Mouse (Mus musculus): ENCODE measurements around the gene Rhov. TPM values are rescaled to one million over a fixed set of nuclear protein-coding genes. Genes with fewer than 3 reads are reported as not detected.

The Rhov gene
- polyA plus RNA-seq, 1 experiment from 2014 or later: 19.1 TPM

DNA sequence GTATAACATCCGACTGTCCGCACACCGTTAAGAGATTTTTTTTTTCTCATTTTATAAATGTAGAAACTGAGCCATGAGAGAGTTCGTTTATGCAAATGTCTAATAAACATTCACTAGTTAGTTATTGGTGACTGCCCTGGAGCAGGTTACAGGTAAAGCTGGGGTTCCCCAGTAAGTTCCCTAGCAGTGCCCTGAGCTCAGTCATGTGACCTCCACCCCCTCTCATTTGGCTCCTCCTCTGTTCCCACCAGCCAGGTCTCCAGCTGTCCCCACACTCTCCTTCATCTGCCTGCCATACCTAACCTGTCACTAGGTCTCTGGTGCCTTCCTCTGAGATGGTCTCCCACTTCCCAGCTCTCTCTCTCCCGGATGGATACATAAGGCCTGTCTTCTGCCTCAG, 16.3 kb upstream of the Rhov start:
- Histone ChIP-seq H3K27me3 (no peaks in the 10 kb centered on the region), H3K4me3 (no peak overlapping the region), H3K27ac (replicated peaks) (no peak overlapping the region), H3K4me1 (replicated peaks) (peaks cover 19% of the 10 kb centered on the region), H3K36me3 (peaks cover 24% of the 10 kb centered on the region), H3K9me3 (no peaks in the 10 kb centered on the region), H3K9ac (0 out of 2 replicates have a peak overlapping the region, but pooled peaks have one; percentile 66), H3K4me2 (no peak overlapping the region)
- no peak for ATAC-seq (ENCODE audit: low read depth)
- 89% methylated on average over 5 of the region's 5 CpGs for WGBS

DNA sequence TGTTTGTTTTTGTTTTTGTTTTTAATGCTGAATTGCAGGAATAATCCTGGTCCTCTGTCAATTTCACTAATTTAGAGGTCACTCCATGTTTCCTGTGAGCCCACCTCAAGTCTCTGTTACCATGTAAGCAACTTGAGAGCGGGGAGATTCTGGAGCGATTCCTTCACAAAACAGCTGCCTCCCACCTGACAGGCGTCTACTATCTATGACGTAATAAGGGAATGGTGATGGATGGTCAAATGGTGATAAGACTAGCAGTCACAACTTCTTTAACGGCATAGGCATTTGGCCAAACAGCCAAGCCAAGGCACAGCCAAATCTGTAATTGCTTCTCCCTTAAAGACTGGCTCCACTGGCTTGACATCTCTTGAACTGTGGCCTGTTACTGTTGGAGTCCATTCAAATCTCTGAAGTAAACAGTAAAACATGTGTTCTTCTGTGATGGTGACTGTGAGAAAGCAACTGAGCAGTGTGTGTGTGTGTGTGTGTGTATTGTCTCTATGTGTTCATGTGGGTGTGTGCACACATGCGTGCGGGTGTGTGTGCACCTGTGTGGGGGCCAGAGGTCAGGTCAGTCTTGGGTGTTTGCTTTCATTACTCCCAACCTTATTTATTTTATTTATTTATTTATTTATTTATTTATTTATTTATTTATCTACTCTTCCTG, 11.0 kb upstream of the Rhov start:
- no peak overlapping the region for H3K4me2 ChIP-seq
- no peaks in the 10 kb centered on the region for H3K4me1 ChIP-seq (replicated peaks)
- no peak for ATAC-seq (ENCODE audit: low read depth)
- no peaks in the 10 kb centered on the region for H3K9me3 ChIP-seq
- no peak overlapping the region for H3K27ac ChIP-seq (replicated peaks)
- H3K9ac ChIP-seq: no peak overlapping the region
- no peaks in the 10 kb centered on the region for H3K27me3 ChIP-seq
- WGBS: 87% methylated on average over 7 of the region's 7 CpGs
- H3K36me3 ChIP-seq: no peaks in the 10 kb centered on the region
- H3K4me3 ChIP-seq: no peak overlapping the region

DNA sequence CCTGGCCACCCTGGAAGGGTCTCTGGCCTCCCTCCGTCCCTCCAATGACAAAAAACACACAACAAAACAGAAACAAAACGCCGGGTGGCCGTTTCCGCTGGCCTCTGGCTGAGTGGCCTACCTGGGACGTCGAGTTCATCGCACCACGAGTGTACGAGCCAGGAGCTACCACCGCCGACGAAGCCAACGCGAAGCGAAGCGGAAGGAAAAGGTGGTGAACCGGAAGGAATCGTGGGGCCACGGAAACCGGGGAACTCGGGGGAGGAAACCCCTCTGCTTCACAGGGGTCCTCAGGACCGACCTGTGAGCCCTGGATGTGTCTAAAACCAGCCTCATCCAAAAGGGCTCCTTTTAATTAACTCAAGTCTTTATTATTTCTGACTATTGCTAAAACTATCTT, 6.7 kb upstream of the Rhov start:
- 0 out of 2 replicates have a peak, but pooled peaks cover 2% of the 10 kb centered on the region for H3K27me3 ChIP-seq
- no peak overlapping the region for H3K9ac ChIP-seq
- no peaks in the 10 kb centered on the region for H3K36me3 ChIP-seq
- ATAC-seq (ENCODE audit: low read depth): no peak
- H3K27ac ChIP-seq (replicated peaks): no peak overlapping the region
- H3K4me2 ChIP-seq: no peak overlapping the region
- H3K4me3 ChIP-seq: no peak overlapping the region
- no peaks in the 10 kb centered on the region for H3K4me1 ChIP-seq (replicated peaks)
- no peaks in the 10 kb centered on the region for H3K9me3 ChIP-seq
- 87% methylated on average over 23 of the region's 23 CpGs for WGBS

DNA sequence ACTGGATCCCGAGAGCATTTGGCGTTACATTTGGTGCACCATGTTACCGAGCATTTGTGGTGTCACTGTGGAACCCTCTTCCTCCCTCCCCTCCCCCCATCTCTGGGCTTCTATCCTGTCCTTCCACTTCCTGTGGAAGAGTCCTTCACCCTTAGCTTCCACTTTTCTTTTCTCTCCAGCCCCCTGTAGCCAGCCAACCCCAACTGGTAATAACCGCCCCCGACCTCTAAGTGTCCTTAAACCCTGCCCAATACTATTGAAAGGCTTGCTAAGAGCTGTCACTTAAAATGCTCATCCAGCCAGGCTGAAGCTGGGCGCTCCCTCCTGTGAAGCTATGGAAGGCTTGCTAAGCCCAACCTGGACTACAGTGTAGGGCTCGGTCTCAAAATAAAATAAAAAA, 5.9 kb upstream of the Rhov start:
- ATAC-seq (ENCODE audit: low read depth): no peak
- no peak overlapping the region for H3K4me2 ChIP-seq
- no peak overlapping the region for H3K27ac ChIP-seq (replicated peaks)
- H3K4me3 ChIP-seq: no peak overlapping the region
- no peak overlapping the region for H3K9ac ChIP-seq
- H3K27me3 ChIP-seq: 0 out of 2 replicates have a peak, but pooled peaks cover 3% of the 10 kb centered on the region
- WGBS: 84% methylated on average over 7 of the region's 7 CpGs
- H3K4me1 ChIP-seq (replicated peaks): no peaks in the 10 kb centered on the region
- no peaks in the 10 kb centered on the region for H3K9me3 ChIP-seq
- H3K36me3 ChIP-seq: no peaks in the 10 kb centered on the region

DNA sequence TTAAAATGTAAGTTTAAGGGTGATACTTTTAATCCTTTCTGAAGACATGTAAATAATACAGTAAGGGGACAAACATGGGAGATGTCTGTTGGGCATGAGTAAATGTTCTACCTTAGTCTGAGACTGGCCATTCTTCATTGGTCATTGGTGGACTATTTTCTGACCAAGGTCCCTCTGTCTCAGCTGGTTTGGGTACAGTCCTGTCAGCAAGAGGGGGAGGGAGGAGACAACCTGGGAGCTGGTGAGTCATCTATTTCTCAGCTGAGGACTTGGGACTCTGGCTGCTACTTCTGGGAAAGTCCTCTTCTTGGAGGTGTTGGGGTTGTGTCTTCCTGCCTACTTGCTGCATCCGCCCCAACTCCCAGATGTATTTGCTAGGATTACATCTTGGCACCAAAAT, 3.1 kb upstream of the Rhov start:
- ATAC-seq (ENCODE audit: low read depth): no peak
- Histone ChIP-seq H3K4me2 (no peak overlapping the region), H3K4me3 (no peak overlapping the region), H3K4me1 (replicated peaks) (peaks cover 15% of the 10 kb centered on the region), H3K36me3 (no peaks in the 10 kb centered on the region), H3K9me3 (no peaks in the 10 kb centered on the region), H3K27ac (replicated peaks) (no peak overlapping the region), H3K9ac (no peak overlapping the region), H3K27me3 (peaks cover 20% of the 10 kb centered on the region; the same call in 1 of the 2 replicates)
- WGBS: 83% methylated on average over 1 of the region's 1 CpGs

DNA sequence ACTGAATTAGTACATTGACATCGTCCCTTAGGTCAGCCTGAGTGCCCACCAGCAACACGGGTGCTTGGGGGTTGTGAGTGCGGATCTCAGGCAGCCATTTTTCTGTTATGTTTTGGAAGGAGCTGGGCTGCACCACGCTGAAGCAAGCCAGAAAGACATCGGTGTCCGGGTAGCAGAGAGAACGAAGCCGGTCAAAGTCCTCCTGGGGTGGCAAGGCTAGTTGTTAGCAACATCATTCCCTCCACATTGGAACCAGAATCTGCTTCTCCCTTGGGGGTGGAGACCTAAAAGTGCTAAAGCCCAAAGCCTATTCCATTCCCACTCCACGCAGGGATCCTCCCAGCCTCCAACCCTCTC, 808 bp downstream of the Rhov start:
- no peak for ATAC-seq (ENCODE audit: low read depth)
- H3K4me2 ChIP-seq: peak overlapping the region; percentile 84
- no peaks in the 10 kb centered on the region for H3K9me3 ChIP-seq
- peaks cover 20% of the 10 kb centered on the region for H3K4me1 ChIP-seq (replicated peaks)
- H3K27me3 ChIP-seq: peaks cover 29% of the 10 kb centered on the region
- H3K4me3 ChIP-seq: peak overlapping the region; percentile 70
- peak overlapping the region; percentile 86 for H3K9ac ChIP-seq
- WGBS: 46% methylated on average over 9 of the region's 9 CpGs
- H3K27ac ChIP-seq (replicated peaks): peak overlapping the region; percentile 81; the same call in 1 of the 2 replicates
- no peaks in the 10 kb centered on the region for H3K36me3 ChIP-seq

DNA sequence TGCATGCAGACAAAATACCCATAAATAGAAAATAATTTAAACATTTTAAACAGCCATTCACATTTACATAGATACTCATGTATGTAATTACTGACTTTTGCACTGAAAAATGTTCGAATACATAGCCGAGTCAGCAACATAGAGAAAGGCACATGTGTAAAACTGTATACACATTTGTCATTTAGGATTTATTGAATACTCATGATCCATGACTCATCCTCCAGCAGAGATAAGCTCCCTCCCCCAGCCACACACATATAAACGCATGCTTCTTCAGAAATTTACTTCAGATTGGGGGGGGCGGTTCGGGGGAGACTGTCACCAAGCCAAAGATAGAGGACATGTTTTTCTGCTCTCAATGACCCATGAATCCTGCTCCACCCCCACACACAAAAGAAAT, 7.3 kb downstream of the Rhov start:
- Histone ChIP-seq H3K9ac (no peak overlapping the region), H3K4me1 (replicated peaks) (peaks cover 8% of the 10 kb centered on the region), H3K4me3 (no peak overlapping the region), H3K9me3 (no peaks in the 10 kb centered on the region), H3K27me3 (peaks cover 6% of the 10 kb centered on the region), H3K36me3 (no peaks in the 10 kb centered on the region), H3K4me2 (no peak overlapping the region), H3K27ac (replicated peaks) (no peak overlapping the region)
- WGBS: 86% methylated on average over 5 of the region's 5 CpGs
- ATAC-seq (ENCODE audit: low read depth): no peak

DNA sequence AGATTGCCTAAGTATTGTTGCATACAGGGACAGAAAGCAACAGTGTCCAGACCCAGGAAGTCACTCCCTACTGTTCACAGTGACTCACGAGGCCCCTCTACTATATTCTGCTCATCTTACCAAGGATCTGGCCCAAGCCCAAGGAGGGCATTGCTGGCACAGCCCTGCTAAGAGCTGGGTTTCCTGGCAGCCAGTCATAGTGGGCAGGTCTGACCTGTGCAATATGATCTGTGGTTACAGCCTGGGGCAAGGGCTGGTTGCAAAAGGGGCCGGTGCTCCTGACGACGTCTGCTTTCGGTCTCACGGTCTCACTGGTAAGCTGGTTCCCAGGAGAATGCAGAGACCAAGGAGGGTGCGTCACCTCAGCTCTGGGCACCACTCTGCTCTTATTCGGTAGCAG, 8.1 kb downstream of the Rhov start:
- Histone ChIP-seq H3K9me3 (no peaks in the 10 kb centered on the region), H3K27me3 (peaks cover 4% of the 10 kb centered on the region; the same call in 1 of the 2 replicates), H3K9ac (peak overlapping the region; percentile 49; the same call in 1 of the 2 replicates), H3K4me2 (no peak overlapping the region), H3K27ac (replicated peaks) (no peak overlapping the region), H3K4me3 (no peak overlapping the region), H3K36me3 (no peaks in the 10 kb centered on the region), H3K4me1 (replicated peaks) (peaks cover 7% of the 10 kb centered on the region)
- 46% methylated on average over 8 of the region's 8 CpGs for whole genome bisulfite sequencing
- 0 out of 2 replicates have a peak, but pooled peaks have one; percentile 53 for ATAC-seq (ENCODE audit: low read depth)

DNA sequence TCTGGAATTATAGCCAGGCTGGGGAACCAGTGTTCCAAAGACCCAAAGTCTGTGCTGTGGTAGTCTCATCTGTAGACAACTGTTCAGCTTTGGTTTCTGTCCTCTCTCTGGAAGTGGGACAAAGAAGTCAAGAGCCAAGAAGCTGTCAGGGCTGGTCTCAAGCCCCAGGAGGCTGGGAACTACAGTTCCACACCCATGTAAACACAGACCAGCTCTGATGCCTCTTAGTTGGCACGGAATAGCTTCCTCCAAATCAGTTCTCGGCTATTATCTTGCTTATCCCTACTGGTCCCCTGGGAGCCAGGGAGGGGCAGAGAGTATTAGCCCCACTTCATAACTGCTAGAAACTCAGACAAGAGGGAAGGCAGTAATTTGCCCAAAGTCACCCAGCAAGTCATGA, 9.7 kb downstream of the Rhov start:
- Histone ChIP-seq H3K27me3 (no peaks in the 10 kb centered on the region; the same call in 1 of the 2 replicates), H3K36me3 (no peaks in the 10 kb centered on the region), H3K4me3 (no peak overlapping the region), H3K4me1 (replicated peaks) (peaks cover 7% of the 10 kb centered on the region), H3K27ac (replicated peaks) (no peak overlapping the region), H3K9me3 (no peaks in the 10 kb centered on the region), H3K4me2 (no peak overlapping the region), H3K9ac (no peak overlapping the region)
- no peak for ATAC-seq (ENCODE audit: low read depth)
- 59% methylated on average over 2 of the region's 2 CpGs for WGBS

DNA sequence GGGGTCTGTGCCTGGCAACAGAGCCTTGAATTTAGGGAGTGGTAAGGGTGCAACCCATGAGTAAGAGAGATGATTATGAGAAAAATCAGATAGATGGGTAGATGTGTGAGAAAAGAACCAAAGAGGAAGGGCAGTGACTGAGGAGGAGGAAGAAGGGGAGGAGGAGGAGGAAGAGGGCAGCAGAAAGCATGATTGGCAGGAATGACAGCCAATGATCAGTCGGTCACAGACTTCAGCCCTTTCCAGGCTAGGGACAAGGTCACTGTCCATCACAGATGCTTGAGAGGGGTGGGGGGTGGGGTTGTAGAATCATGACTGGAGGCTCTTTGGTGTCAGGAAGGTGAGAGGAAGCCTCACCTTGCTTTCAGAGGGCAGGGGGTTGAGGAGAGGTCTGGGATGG, 10.6 kb downstream of the Rhov start:
- no peaks in the 10 kb centered on the region for H3K9me3 ChIP-seq
- peaks cover 2% of the 10 kb centered on the region for H3K27me3 ChIP-seq
- peaks cover 7% of the 10 kb centered on the region for H3K4me1 ChIP-seq (replicated peaks)
- no peak for ATAC-seq (ENCODE audit: low read depth)
- no peak overlapping the region for H3K4me3 ChIP-seq
- no peak overlapping the region for H3K9ac ChIP-seq
- H3K27ac ChIP-seq (replicated peaks): no peak overlapping the region
- no peaks in the 10 kb centered on the region for H3K36me3 ChIP-seq
- WGBS: 81% methylated on average over 1 of the region's 1 CpGs
- no peak overlapping the region for H3K4me2 ChIP-seq

DNA sequence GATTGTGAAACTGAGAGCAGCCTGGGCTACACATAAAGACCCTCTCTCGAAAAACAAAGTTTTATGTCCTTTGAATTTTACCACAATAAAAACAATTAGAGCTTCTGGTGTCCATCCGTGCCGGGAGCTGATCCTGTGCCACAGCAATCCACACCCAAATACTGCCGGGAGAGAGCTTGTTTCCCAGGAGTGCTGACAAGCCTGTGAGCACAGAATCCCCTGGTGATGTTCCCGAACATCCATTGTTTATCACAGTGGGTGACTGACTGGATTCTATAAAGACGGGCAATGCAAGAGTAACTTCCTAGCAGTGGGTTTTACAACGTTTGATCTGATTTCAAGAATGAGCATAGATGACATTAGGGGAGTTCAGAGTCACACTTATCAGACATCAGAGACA, 16.1 kb downstream of the Rhov start:
- Histone ChIP-seq H3K27ac (replicated peaks) (no peak overlapping the region), H3K36me3 (no peaks in the 10 kb centered on the region), H3K9ac (no peak overlapping the region), H3K27me3 (peaks cover 17% of the 10 kb centered on the region), H3K4me1 (replicated peaks) (0 out of 2 replicates have a peak, but pooled peaks cover 6% of the 10 kb centered on the region), H3K9me3 (no peaks in the 10 kb centered on the region), H3K4me3 (no peak overlapping the region), H3K4me2 (no peak overlapping the region)
- ATAC-seq (ENCODE audit: low read depth): no peak
- WGBS: 4% methylated on average over 7 of the region's 7 CpGs

DNA sequence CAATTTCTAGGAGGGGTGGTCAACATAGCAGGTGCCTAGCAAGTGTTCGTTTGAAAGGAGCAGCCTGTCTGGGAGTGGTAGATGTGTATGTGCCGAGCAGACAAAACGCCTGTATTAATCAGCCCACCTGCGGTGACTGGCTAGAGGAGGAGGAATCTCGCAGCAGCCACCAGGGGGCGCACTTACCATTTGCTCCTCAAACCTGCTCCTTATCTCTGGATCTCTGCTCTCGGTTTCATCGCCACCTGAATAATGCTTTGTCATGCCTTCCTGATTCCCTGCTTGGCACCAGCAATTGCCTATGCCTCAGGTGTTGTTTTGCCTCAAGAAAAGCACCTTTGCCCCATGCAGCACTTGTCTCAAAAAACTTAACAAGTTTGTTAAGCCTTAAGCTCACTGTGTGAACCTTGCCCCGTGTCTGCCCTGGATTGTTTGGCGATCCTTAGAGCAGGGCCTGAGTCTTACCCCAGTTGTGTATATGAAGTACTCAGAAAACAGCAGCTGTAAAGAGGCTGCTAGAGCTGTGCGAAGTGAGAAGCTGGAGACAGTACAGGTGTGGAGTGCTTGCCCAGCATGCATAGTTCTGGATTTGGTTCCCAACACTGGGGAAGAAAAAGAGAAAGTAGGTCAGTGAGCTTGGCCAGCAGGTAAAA, 20.1 kb downstream of the Rhov start:
- H3K9ac ChIP-seq: 0 out of 2 replicates have a peak overlapping the region, but pooled peaks have one; percentile 14
- H3K27me3 ChIP-seq: peaks cover 17% of the 10 kb centered on the region
- H3K4me2 ChIP-seq: no peak overlapping the region; the same call in 1 of the 2 replicates
- no peaks in the 10 kb centered on the region for H3K36me3 ChIP-seq
- peak; percentile 53 for ATAC-seq (ENCODE audit: low read depth)
- no peak overlapping the region for H3K4me3 ChIP-seq
- 0 out of 2 replicates have a peak, but pooled peaks cover 6% of the 10 kb centered on the region for H3K4me1 ChIP-seq (replicated peaks)
- WGBS: 20% methylated on average over 11 of the region's 11 CpGs
- no peak overlapping the region for H3K27ac ChIP-seq (replicated peaks)
- no peaks in the 10 kb centered on the region for H3K9me3 ChIP-seq
